Mouse (Mus musculus): ENCODE measurements at regions not wholly inside any gene's neighbourhood (a gene's known extent, or its start where the extent isn't known, plus 50 kb on each side); places are given as distances from the start of the nearest gene placed in this dataset.

GRCm38 (mm10) chr1:124156832-124157231 lies 111.5 kb upstream of the Dpp10 start:
- DNase-seq (ENCODE audit: low spot score in 2 of 2), result no peak
- intact Hi-C loops (cut with DNase I), result no loop called here

- intact Hi-C loops (cut with DNase I), result no loop called here
- no peak for DNase-seq (ENCODE audit: low spot score in 2 of 2)
Observed at GRCm38 (mm10) chr1:124152101-124152500, 106.7 kb upstream of the Dpp10 start.

GRCm38 (mm10) chr1:124148590-124148989 lies 103.2 kb upstream of the Dpp10 start:
- DNase-seq (ENCODE audit: low spot score in 2 of 2), result peak; percentile 52 to 66
- intact Hi-C loops (cut with DNase I), result no loop called here

GRCm38 (mm10) chr1:124104286-124104846 lies 59.0 kb upstream of the Dpp10 start:
- no peak for DNase-seq (ENCODE audit: low spot score in 2 of 2)
- intact Hi-C loops (cut with DNase I), result no loop called here

- no peak for DNase-seq (ENCODE audit: low spot score in 2 of 2)
- intact Hi-C loops (cut with DNase I), result no loop called here
Observed at GRCm38 (mm10) chr1:124103049-124103448, 57.7 kb upstream of the Dpp10 start.
